Mouse (Mus musculus) olfactory bulb, adult 2 months (tissue): ENCODE data around the gene Vps8. TPM values are rescaled to one million over a fixed set of nuclear protein-coding genes. Genes with fewer than 3 reads are reported as not detected.
A peak's percentile ranks its signal among the peaks of the same experiment; 100 is the strongest.

Experiments
- H3K27ac ChIP-seq: fragments of 200-500 bp; 2 replicates; pipeline ENCODE4 v1.5.1; 2012; ENCODE audit warnings: low read depth, low read length; ENCODE audit not compliant: insufficient read depth
- H3K4me1 ChIP-seq: fragments of 200-500 bp; 2 replicates; pipeline ENCODE4 v1.6.1; 2012; ENCODE audit warnings: low read length; ENCODE audit not compliant: control insufficient read depth, insufficient read depth
- H3K4me3 ChIP-seq: fragments of 200-500 bp; 2 replicates; pipeline ENCODE4 v1.5.1; 2012; ENCODE audit warnings: mild to moderate bottlenecking, low read depth, low read length, moderate library complexity; ENCODE audit not compliant: insufficient read depth
- CTCF ChIP-seq: fragments of 200-500 bp; IDR thresholded peaks from 2 replicates; pipeline ENCODE4 v1.5.1; 2012; ENCODE audit warnings: low read depth, mild to moderate bottlenecking, low read length, moderate library complexity; ENCODE audit not compliant: insufficient read depth
- POLR2A ChIP-seq: fragments of 200-500 bp; IDR thresholded peaks from 2 replicates; pipeline ENCODE4 v1.6.1; 2012; ENCODE audit warnings: mild to moderate bottlenecking, low read depth, low read length, moderate library complexity; ENCODE audit not compliant: insufficient read depth
- whole genome bisulfite sequencing: fragments of 180-500 bp; shearing (Covaris S2); methylation state at CpG from one replicate; pipeline ENCODE4 v1.1.7; 2018; 5-methylcytosine and 5-hydroxymethylcytosine counted together
- polyA plus RNA-seq: library from polyadenylated mRNA; stranded (reverse); fragments of >200 nt; gene quantifications from 2 replicates; pipeline ENCODE4 v1.2.4, GENCODE M21; 2012; ENCODE audit warnings: low replicate concordance; ENCODE audit not compliant: missing spikeins, insufficient read depth, insufficient read length

Gene Vps8
- polyA plus RNA-seq, 1 experiment: not detected

DNA sequence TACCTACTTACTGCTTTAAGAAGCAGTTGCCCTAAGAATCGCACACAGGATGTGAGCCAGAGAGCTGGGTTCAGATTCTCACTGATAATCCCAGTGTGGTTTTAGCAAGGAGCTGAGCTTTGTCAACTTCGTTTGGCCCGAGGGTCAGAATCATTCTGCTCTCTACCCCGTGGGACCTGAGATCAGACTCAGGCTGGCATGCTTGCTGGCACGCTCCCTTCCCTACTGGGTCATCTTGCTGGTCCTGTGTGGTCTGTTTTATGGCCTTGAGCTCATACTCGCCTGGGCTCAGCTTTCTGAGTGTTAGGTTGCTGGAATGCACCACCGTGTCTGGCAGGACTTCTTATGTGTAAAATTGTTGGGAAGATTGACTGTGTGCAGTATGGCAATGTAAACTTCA lies 76.7 kb downstream of the Vps8 start:
- Histone ChIP-seq H3K4me3 (no peak overlapping the region), H3K27ac (peak overlapping the region; percentile 75), H3K4me1 (peaks cover 6% of the 10 kb centered on the region)
- TF ChIP-seq CTCF: no peak
- TF ChIP-seq POLR2A: no peak
- 83% methylated on average over 7 of the region's 7 CpGs for WGBS

- H3K4me1 ChIP-seq: no peaks in the 10 kb centered on the region
- TF ChIP-seq POLR2A: no peak
- TF ChIP-seq CTCF: no peak
- H3K4me3 ChIP-seq: no peak overlapping the region
- WGBS: 91% methylated on average over 9 of the region's 9 CpGs
- H3K27ac ChIP-seq: no peak overlapping the region
These were observed 95.9 kb downstream of the Vps8 start for GRCm38 (mm10) chr16:21518833-21519232.

DNA sequence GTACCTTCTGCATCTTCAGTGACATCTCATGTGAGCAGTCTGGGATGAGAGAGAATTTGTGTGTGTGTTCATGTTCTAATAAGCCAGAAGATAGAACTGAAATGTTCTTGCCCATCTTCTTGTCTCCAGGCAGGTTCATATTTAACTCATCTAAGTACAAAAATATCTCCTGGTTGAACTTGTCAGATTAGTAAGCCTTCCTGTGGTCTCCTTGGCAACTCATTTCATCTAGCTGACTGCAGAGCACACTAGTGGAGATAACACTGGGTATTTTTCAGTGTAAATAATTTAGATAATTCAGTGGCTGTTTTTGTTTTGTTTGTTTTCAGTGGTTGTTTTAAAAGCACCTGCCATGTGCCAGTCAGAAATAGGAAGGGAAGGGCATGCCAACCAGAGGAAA lies 96.9 kb downstream of the Vps8 start:
- no peak overlapping the region for H3K27ac ChIP-seq
- H3K4me3 ChIP-seq: no peak overlapping the region
- H3K4me1 ChIP-seq: no peaks in the 10 kb centered on the region
- TF ChIP-seq CTCF: no peak
- no peak for TF ChIP-seq POLR2A

DNA sequence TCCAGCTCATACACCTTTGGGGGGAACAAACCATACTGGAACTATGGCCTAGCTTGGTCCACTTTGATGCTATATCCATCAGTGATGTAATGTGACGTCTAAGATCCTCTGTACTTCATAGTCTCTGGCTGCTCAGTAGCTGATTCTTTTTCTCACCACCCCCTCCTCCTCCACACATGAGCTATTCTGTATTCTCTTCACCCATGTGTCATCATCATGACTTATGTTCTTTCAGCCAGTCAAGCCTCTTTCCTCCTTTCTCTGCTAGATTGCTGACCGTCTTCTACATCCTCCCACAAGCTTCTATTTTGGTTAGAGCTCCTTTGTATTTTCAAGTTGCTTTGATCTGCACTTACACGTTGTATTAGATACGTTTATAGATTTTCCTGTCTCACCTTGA lies 100.8 kb downstream of the Vps8 start:
- 53% methylated on average over 4 of the region's 4 CpGs for WGBS
- H3K27ac ChIP-seq: 0 out of 2 replicates have a peak overlapping the region, but pooled peaks have one; percentile 6

DNA sequence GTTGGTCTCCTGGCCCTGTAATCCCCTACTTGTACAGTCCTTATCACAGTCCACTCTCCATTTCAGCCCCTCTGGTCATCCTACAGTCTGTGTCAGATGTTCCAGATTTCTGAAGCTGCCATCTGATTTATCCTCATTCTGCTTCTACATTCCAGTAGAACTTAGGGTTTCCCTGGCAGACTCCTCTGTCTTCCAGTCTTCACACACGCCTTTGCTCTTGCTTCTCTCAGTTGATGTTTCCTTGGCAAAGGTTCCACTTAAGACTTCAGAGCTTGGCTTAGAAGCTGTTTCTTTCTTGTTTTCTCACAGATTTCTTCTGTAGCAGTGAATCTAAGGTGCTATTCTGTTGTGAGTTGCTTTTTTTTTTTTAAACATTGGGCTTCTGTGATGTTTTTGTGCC lies 102.5 kb downstream of the Vps8 start:
- H3K27ac ChIP-seq: no peak overlapping the region

More for the DNA sequence above, 100.8 kb downstream of the Vps8 start:
- TF ChIP-seq CTCF: no peak
- no peaks in the 10 kb centered on the region for H3K4me1 ChIP-seq
- H3K4me3 ChIP-seq: no peak overlapping the region

DNA sequence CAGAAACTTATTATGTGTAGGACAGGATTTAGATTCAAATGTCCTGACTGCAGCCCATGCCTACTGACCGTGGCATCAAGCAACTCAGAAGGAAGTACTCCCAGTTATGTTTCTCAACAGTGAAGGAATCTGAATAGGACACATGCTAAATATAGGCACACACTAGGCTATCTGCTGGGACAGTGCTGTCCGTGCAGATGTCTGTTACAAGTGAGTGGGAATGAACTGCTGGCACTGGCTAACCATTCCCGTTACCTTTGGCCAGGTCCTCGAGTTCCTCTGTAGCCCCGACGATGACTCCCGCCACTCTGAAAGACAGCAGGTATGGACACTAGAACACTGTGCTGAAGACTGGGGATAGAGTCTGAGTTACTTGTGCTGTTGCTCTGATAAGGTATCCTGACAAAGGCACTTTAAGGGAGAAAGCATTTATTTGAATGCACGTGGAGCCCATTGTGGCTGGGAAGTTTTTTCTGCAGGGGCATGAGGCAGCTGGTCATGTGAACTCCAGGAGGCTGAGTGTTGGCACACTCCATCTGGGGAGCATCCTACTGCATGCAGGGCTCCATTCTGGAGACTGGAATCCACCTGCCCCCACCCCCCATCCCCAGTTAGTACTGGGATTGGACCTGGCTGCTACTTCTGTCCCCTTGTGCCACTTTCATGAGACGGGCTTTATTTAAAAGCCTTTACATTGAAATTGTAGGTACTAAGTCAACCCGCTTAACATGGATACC lies 104.5 kb downstream of the Vps8 start:
- TF ChIP-seq POLR2A (no peak), CTCF (no peak)
- 88% methylated on average over 10 of the region's 10 CpGs for WGBS
- H3K4me1 ChIP-seq: no peaks in the 10 kb centered on the region
- no peak overlapping the region for H3K4me3 ChIP-seq
- H3K27ac ChIP-seq: no peak overlapping the region

More for the DNA sequence above, 102.5 kb downstream of the Vps8 start:
- H3K4me1 ChIP-seq: no peaks in the 10 kb centered on the region
- WGBS: 71% methylated on average over 1 of the region's 1 CpGs
- TF ChIP-seq CTCF: no peak
- TF ChIP-seq POLR2A: no peak
- H3K4me3 ChIP-seq: no peak overlapping the region

DNA sequence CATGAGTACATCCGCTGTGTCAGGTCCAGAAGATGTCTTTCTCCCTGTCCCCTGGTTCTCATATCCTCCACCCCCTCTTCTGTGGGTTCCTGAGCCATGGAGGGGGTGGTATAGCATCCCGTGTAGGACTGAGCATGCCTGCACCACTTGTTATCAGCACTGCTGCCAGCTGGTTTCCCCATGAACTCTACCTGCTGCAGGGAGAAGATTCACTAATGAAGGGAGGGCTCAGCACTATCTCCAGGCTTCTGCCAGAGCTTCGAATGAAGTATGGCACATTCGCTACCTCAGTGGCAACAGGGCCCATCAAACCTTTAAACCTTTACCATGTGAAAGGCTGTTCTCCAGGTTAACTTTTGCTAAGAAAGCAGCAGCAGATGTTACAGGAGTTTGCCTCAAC lies 110.6 kb downstream of the Vps8 start:
- Histone ChIP-seq H3K4me3 (no peak overlapping the region), H3K27ac (no peak overlapping the region), H3K4me1 (0 out of 2 replicates have a peak, but pooled peaks cover 3% of the 10 kb centered on the region)
- WGBS: 72% methylated on average over 4 of the region's 4 CpGs
- TF ChIP-seq CTCF (no peak), POLR2A (no peak)

DNA sequence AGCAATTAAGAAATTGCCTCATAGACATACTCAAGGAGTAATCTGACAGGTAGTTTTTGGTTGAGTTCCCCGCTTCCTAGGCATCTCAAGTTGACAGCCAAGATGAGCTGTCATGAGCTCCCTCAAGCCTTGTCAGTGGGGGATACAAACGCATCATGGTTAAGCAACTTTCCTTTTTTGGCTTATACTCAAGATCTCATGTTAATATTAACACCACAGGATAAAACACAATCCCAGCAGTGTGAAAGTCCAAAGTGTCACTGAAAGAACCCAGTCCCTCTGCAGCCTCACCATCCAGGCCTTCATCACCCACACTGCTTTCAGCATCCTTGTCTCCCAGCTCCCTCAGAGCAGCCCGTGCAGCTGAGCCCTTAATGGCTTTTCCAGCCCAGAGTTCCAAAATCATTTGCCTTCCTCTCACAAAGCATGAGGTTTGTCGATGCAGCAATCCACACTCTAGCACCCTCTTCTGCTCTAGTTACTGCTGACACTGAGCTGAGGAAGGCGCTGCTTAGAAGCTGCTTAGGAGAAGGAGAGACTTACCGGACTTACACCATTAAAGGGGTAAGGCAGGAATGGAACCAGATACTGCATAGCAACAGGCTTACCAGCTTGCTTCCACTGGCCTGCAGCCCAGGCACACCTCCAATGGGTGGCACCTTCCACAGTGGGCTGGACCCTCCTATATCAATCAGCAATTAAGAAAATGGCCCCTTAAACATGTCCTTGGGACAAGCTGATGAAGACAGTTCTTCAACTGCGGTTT lies 113.5 kb downstream of the Vps8 start:
- Histone ChIP-seq H3K27ac (no peak overlapping the region), H3K4me3 (no peak overlapping the region), H3K4me1 (0 out of 2 replicates have a peak, but pooled peaks cover 11% of the 10 kb centered on the region)
- TF ChIP-seq CTCF: no peak
- TF ChIP-seq POLR2A: no peak
- WGBS: 62% methylated on average over 7 of the region's 7 CpGs

DNA sequence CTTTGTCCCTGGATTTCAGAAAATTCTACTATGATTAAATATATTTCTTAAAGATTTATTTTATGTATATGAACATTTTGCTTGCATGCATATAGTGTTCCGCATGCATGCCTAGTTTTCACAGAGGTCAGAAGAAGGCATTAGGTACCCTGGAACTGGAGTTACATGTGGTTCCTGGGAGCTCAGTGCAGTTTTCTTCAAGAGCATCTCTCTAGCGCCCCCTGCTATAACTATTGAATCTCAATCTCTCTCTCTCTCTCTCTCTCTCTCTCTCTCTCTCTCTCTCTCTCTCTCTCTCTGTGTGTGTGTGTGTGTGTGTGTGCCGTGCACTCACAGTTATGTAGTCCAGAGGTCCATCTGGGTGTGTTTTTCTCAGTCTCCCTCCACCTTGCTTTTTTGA lies 114.4 kb downstream of the Vps8 start:
- TF ChIP-seq POLR2A (no peak), CTCF (no peak)
- 77% methylated on average over 3 of the region's 3 CpGs for WGBS
- Histone ChIP-seq H3K4me1 (peaks cover 13% of the 10 kb centered on the region; the same call in 1 of the 2 replicates), H3K27ac (no peak overlapping the region), H3K4me3 (no peak overlapping the region)
